Mouse (Mus musculus): ENCODE results near the gene Otub1. TPM values are rescaled to one million over a fixed set of nuclear protein-coding genes. Genes with fewer than 3 reads are reported as not detected.

Gene Otub1
- polyA plus RNA-seq, 1 experiment from 2014 or later: 220 TPM

DNA sequence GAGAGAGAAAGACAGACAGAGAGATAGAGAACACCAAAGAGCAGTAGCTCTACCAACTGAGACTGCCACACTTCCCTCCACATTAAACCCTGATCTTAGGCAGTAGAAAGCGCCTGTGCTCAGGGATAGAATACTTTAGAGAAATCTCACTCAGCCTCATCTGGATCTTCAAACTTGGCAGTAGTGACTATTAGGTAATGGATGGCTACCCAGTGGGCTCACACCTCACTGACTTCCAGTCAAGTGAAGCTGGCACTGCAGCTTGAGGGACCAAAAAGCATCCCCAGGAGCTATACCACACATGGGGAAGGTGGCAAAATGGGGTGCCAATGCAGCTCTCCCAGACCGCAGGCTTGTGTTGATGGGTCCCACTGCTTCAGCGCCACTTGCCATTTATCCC, 18.1 kb upstream of the Otub1 start:
- Histone ChIP-seq H3K9ac (no peak overlapping the region), H3K36me3 (replicated peaks) (peaks cover 38% of the 10 kb centered on the region), H3K9me3 (no peaks in the 10 kb centered on the region), H3K4me2 (no peak overlapping the region), H3K27ac (no peak overlapping the region), H3K4me3 (replicated peaks) (no peak overlapping the region), H3K4me1 (no peaks in the 10 kb centered on the region), H3K27me3 (no peaks in the 10 kb centered on the region)
- WGBS: 86% methylated on average over 3 of the region's 3 CpGs
- ATAC-seq (ENCODE audit: low FRiP score): no peak

DNA sequence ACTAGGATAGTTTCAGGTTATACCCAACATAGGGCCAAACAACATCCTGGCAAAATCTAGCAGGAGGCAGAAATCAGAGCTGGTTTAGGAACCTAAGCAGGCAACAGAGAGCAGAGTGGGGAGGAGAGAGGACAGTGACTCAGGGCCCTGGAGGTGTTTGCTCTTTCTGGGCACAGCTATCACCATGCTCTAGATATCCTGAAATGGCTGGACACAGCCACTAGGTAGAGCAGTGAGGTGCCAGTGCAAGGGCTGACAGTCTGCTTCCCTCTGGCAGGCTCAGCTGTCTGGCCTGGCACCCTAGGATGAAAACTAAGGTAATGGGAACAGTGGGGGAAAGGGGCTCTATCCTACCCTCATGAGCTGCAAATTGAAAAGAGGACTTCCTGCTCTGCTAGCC, 17.4 kb upstream of the Otub1 start:
- no peaks in the 10 kb centered on the region for H3K27me3 ChIP-seq
- ATAC-seq (ENCODE audit: low FRiP score): no peak

DNA sequence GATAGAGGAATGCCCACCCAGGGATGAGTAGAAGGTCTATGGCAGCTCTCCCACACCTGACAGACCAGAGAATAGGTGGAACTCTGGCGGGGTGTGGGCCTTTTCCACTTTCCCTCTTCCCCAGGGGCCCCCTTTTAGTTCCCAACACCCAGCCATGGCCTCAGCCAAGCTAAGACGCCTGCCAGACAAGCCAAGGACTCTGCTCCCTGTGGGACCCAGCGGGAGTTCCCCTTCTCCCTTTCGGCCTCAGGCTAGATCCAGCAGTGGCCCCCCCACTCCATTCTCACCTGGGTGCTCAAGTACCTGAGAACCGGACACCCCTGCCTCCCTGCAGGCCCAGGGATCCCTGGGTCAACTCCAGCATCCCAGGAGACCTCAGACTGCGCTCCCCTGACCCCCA, 16.1 kb upstream of the Otub1 start:
- Histone ChIP-seq H3K27me3 (no peaks in the 10 kb centered on the region), H3K36me3 (replicated peaks) (peaks cover 18% of the 10 kb centered on the region), H3K9me3 (no peaks in the 10 kb centered on the region), H3K4me1 (peaks cover 7% of the 10 kb centered on the region; the same call in 1 of the 2 replicates), H3K4me2 (no peak overlapping the region), H3K9ac (no peak overlapping the region), H3K4me3 (replicated peaks) (no peak overlapping the region), H3K27ac (no peak overlapping the region)
- ATAC-seq (ENCODE audit: low FRiP score): no peak
- WGBS: 90% methylated on average over 6 of the region's 6 CpGs

More for the DNA sequence above, 17.4 kb upstream of the Otub1 start:
- no peaks in the 10 kb centered on the region for H3K9me3 ChIP-seq
- H3K9ac ChIP-seq: no peak overlapping the region
- H3K4me2 ChIP-seq: no peak overlapping the region
- H3K4me1 ChIP-seq: no peaks in the 10 kb centered on the region; the same call in 1 of the 2 replicates
- H3K4me3 ChIP-seq (replicated peaks): no peak overlapping the region
- H3K36me3 ChIP-seq (replicated peaks): peaks cover 31% of the 10 kb centered on the region
- H3K27ac ChIP-seq: no peak overlapping the region

DNA sequence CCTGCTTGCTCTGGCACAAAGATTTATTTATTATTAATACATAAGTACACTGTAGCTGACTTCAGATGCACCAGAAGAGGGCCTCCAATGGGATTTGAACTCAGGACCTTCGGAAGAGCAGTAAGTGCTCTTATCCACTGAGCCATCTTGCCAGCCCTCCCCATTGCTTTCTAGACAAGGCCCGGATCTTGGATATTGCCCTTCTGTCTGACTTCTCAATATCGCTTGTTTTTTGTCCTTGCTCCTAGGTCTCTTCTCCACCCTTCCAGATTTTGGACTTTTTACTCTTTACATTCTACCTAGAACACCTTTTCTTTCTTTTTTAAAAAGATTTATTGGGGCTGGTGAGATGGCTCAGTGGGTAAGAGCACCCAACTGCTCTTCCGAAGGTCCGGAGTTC, 12.6 kb upstream of the Otub1 start:
- H3K9ac ChIP-seq: no peak overlapping the region
- ATAC-seq (ENCODE audit: low FRiP score): no peak
- no peak overlapping the region for H3K27ac ChIP-seq
- H3K4me1 ChIP-seq: peaks cover 25% of the 10 kb centered on the region
- 99% methylated on average over 5 of the region's 5 CpGs for WGBS
- no peak overlapping the region for H3K4me3 ChIP-seq (replicated peaks)
- no peaks in the 10 kb centered on the region for H3K27me3 ChIP-seq
- no peaks in the 10 kb centered on the region for H3K9me3 ChIP-seq
- peaks cover 25% of the 10 kb centered on the region for H3K36me3 ChIP-seq (replicated peaks)
- no peak overlapping the region for H3K4me2 ChIP-seq

DNA sequence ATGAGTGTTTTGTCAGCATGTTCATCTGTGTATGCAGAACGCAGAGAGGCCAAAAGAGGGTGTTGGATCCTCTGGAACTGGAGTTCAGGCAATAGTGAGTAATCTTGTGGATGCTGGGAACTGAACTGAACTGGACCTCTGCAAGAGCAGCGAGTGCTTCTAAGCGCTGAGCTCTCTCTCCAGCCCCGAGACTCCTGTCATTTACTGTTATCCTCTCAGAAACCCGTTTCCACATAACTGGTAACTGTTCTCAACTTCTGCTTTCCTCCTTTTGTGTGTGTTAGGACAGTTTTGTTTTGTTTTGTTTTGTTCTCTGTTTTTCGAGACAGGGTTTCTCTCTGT, 11.8 kb upstream of the Otub1 start:
- H3K4me1 ChIP-seq: peaks cover 25% of the 10 kb centered on the region
- WGBS: 9% methylated on average over 6 of the region's 6 CpGs
- H3K27ac ChIP-seq: 0 out of 2 replicates have a peak overlapping the region, but pooled peaks have one; percentile 43
- H3K27me3 ChIP-seq: no peaks in the 10 kb centered on the region
- peak overlapping the region; percentile 46; the same call in 1 of the 2 replicates for H3K9ac ChIP-seq
- H3K4me2 ChIP-seq: peak overlapping the region; percentile 81
- no peak; the same call in 1 of the 2 replicates for ATAC-seq (ENCODE audit: low FRiP score)
- peaks cover 33% of the 10 kb centered on the region for H3K36me3 ChIP-seq (replicated peaks)
- no peaks in the 10 kb centered on the region for H3K9me3 ChIP-seq
- H3K4me3 ChIP-seq (replicated peaks): peak overlapping the region; percentile 93

DNA sequence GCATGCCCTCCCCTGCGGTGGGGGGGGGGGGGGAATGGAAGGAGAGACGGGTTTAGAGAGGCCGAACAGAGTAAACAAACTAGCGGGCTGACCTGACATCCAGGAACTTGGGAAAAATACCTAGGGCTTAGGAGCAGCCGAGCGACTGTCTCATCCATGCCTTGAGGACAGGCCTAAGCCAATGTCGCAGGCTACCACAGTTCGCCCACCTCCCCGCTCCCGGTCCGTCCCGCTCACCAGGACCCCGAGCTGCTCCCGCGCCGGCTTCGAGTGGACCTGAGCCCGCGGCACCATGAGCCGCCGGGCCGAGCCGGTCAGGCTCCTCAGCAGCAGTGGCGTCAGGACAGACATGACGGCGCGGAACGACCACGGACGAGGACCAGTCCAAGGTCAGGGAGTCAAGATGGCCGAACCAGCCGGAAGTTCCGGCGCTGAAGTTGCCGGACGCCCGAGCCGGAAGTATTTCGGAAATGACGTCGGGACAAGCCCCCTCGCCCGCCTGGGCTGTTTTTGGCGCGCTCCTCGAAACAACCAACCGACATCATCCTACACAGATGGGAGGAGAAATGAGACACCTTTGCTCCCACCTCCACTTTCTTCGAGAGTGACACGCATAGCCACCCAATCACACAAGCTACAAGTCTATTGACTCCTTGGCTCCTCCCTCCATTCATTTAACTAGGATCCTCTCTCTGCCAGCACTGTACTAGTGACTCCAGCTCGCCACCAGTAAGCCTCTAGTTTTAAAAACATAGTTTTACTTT, 11.2 kb upstream of the Otub1 start, which contains the start of gene Cox8a:
Gene Cox8a, minus strand, starts transcription at position 455 of the 764 bp plus-strand sequence.
- Histone ChIP-seq H3K9me3 (no peaks in the 10 kb centered on the region), H3K36me3 (replicated peaks) (peaks cover 34% of the 10 kb centered on the region), H3K4me2 (peak within 1 kb of the TSS; percentile 81), H3K9ac (peak within 1 kb of the TSS; percentile 81), H3K27me3 (no peaks in the 10 kb centered on the region), H3K27ac (peak within 1 kb of the TSS; percentile 82), H3K4me3 (replicated peaks) (peak within 1 kb of the TSS; percentile 93), H3K4me1 (peaks cover 25% of the 10 kb centered on the region)
- peak; percentile 98 for ATAC-seq (ENCODE audit: low FRiP score)
- under 1% methylated on average over 49 of the region's 50 CpGs for WGBS

DNA sequence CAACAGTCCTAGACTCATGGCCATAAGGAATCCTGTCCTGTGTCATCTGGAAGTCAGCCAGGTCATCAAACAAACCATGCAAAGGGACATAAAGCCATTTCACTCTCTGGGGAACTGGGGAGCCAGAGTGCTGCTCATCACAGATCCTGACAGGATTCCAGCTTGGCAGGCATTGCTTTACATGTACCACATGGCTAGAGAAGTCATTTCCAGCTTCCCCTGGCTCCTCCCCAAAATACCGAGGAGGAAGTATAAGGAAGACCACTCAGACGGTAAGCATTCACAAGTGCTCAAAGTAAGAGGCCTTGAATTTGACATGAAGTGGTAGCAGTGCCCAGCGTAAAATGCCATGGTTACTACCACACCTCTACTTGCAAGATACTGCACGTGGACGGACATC, 8.4 kb upstream of the Otub1 start:
- no peak for ATAC-seq (ENCODE audit: low FRiP score)
- Histone ChIP-seq H3K4me1 (peaks cover 25% of the 10 kb centered on the region), H3K4me3 (replicated peaks) (no peak overlapping the region), H3K9ac (no peak overlapping the region), H3K4me2 (no peak overlapping the region), H3K27me3 (no peaks in the 10 kb centered on the region), H3K9me3 (no peaks in the 10 kb centered on the region), H3K27ac (no peak overlapping the region), H3K36me3 (replicated peaks) (peaks cover 45% of the 10 kb centered on the region)
- WGBS: 90% methylated on average over 5 of the region's 5 CpGs

DNA sequence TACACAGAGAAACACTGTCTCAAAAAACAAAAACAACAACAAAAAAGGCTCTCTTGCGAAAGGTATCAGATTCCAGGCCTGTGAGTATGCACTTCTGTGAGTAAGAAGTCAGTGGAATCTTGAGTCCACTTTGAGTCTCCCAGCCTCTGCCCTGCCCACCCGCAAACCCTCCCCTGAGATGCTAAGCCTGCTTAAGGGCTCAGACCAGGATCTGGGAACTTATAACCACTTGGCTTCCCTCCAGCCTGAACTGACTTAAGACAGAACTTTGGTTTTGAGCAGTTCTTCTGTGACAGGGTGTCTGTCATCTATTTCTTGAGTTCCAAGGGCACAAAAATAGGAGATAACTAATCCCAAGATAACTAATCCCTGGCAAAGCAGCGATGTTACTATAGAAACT, 6.9 kb upstream of the Otub1 start:
- ATAC-seq (ENCODE audit: low FRiP score): no peak
- no peaks in the 10 kb centered on the region for H3K9me3 ChIP-seq
- no peaks in the 10 kb centered on the region for H3K27me3 ChIP-seq
- H3K4me3 ChIP-seq (replicated peaks): no peak overlapping the region
- H3K4me2 ChIP-seq: no peak overlapping the region
- no peak overlapping the region for H3K27ac ChIP-seq
- WGBS: 98% methylated on average over 3 of the region's 3 CpGs
- no peak overlapping the region for H3K9ac ChIP-seq
- H3K36me3 ChIP-seq (replicated peaks): peaks cover 45% of the 10 kb centered on the region
- H3K4me1 ChIP-seq: peaks cover 22% of the 10 kb centered on the region

DNA sequence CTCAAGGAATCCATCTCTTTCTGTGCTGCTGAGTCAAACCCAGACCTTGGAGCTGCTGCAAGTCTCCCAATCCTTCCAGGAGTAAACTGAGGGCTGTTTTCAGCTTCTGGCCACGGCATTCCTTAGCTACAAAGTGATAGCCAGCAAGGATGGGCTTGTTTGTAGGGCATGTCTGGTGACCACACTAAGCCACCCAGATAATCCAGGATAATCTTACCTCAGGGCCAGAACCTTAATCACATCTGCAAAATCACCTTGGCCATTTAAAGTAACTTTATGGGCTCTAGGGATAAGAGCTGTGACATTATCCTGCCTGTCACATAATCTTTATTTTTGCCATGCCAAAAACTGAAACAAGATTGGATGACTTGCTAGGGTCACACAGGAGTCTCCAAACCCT, 6.1 kb upstream of the Otub1 start:
- Histone ChIP-seq H3K4me1 (peaks cover 18% of the 10 kb centered on the region), H3K4me3 (replicated peaks) (no peak overlapping the region), H3K9me3 (no peaks in the 10 kb centered on the region), H3K4me2 (no peak overlapping the region), H3K27me3 (no peaks in the 10 kb centered on the region), H3K9ac (no peak overlapping the region), H3K27ac (no peak overlapping the region), H3K36me3 (replicated peaks) (peaks cover 45% of the 10 kb centered on the region)
- ATAC-seq (ENCODE audit: low FRiP score): no peak
- 76% methylated on average over 1 of the region's 1 CpGs for WGBS

DNA sequence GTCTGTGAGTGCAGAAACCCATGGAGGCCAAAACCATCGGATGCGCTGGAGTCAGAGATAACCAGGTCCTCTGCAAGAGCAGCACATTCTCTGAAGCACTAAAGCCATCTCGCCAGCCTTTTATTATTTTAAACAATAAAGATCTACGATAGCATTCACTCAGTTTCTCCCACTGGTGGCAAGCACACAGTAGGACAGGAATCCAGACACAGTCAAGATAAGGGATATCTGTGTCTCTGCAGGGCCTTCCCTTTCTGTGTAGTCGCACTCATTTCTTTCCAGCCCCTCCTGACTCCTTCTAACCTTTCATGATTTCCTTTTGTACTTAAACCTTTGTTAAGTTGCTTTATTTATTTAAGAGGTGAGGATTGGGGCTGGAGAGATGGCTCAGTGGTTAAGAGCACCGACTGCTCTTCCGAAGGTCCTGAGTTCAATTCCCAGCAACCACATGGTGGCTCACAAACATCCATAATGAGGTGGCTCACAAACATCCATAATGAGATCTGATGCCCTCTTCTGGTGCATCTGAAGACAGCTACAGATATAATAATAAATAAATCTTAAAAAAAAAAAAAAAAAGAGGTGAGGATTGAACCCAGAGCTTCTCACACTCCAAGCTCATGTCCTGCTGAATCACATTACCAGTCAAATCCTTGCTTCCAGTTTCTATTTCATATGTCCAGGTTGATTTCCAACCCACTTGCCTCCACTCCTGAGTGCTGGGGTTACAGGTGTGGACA, 4.0 kb upstream of the Otub1 start:
- Histone ChIP-seq H3K4me2 (no peak overlapping the region), H3K4me3 (replicated peaks) (no peak overlapping the region), H3K9ac (no peak overlapping the region), H3K9me3 (no peaks in the 10 kb centered on the region), H3K27ac (no peak overlapping the region), H3K36me3 (replicated peaks) (peaks cover 33% of the 10 kb centered on the region), H3K27me3 (no peaks in the 10 kb centered on the region), H3K4me1 (peaks cover 11% of the 10 kb centered on the region)
- 90% methylated on average over 7 of the region's 7 CpGs for WGBS
- ATAC-seq (ENCODE audit: low FRiP score): no peak

DNA sequence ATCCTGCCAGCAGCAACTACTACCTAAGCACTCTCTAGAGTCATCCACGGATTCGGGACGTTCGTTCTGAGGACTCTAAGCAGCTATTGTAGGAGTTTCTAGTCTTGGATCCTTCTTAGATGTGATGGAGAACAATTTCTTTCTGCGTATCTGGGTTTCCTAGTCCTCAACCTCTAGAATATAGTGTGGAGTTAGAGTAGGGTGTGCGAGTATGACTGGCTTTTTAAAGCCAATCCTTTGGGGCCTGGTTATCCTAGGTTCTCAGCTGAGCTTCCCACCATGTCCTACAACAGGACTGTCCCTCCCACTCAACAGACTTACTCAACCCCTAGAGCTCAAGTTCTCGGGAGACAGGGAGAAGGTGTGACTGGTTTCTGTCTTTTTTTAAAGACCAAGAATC, 790 bp downstream of the Otub1 start:
- peak overlapping the region; percentile 80 for H3K9ac ChIP-seq
- peak overlapping the region; percentile 88 for H3K4me3 ChIP-seq (replicated peaks)
- peak overlapping the region; percentile 98 for H3K27ac ChIP-seq
- peaks cover 28% of the 10 kb centered on the region for H3K4me1 ChIP-seq
- H3K9me3 ChIP-seq: no peaks in the 10 kb centered on the region
- no peaks in the 10 kb centered on the region for H3K27me3 ChIP-seq
- 34% methylated on average over 7 of the region's 7 CpGs for WGBS
- no peak for ATAC-seq (ENCODE audit: low FRiP score)
- peak overlapping the region; percentile 80 for H3K4me2 ChIP-seq
- H3K36me3 ChIP-seq (replicated peaks): peaks cover 38% of the 10 kb centered on the region

DNA sequence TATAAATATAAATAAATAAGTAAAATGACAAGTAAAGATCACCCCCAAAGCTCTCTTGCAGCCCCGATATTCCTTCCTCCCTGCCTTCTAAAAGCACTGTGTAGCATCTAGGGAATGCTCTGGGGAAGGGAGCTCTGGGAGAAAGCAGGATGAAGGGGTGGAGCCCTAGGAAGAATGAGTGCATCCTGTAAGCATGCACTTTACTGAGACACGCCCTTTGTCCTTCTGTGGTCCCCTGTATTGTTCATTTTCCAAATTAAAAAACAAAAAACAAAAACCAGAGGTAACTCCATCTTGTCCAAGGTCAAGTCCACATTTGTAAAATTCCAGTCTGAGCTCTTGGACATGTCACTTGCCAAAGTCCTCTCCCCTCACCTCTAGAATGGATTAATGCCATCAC, 1.2 kb downstream of the Otub1 start:
- no peaks in the 10 kb centered on the region for H3K9me3 ChIP-seq
- no peak for ATAC-seq (ENCODE audit: low FRiP score)
- H3K27ac ChIP-seq: no peak overlapping the region
- no peaks in the 10 kb centered on the region for H3K27me3 ChIP-seq
- H3K4me3 ChIP-seq (replicated peaks): peak overlapping the region; percentile 88
- H3K4me2 ChIP-seq: peak overlapping the region; percentile 80
- peak overlapping the region; percentile 80 for H3K9ac ChIP-seq
- H3K36me3 ChIP-seq (replicated peaks): peaks cover 42% of the 10 kb centered on the region
- WGBS: 76% methylated on average over 2 of the region's 2 CpGs
- peaks cover 28% of the 10 kb centered on the region for H3K4me1 ChIP-seq
